Mouse (Mus musculus): ENCODE measurements at regions not wholly inside any gene's neighbourhood (a gene's known extent, or its start where the extent isn't known, plus 50 kb on each side); places are given as distances from the start of the nearest gene placed in this dataset.

- 63% methylated on average over 9 of the region's 9 CpGs for WGBS
- DNase-seq (ENCODE audit: low read depth, low spot score): no peak
Observed at GRCm38 (mm10) chr8:91976900-91977585, 175.2 kb upstream of the Irx3 start.

GRCm38 (mm10) chr8:91975460-91975859 lies 173.6 kb upstream of the Irx3 start:
- DNase-seq (ENCODE audit: low read depth, low spot score): no peak
- 88% methylated on average over 2 of the region's 2 CpGs for WGBS

GRCm38 (mm10) chr8:91974636-91975035 lies 172.8 kb upstream of the Irx3 start:
- no peak for DNase-seq (ENCODE audit: low read depth, low spot score)
- WGBS: 77% methylated on average over 3 of the region's 3 CpGs

- WGBS: 20% methylated on average over 18 of the region's 18 CpGs
- peak; percentile 40 for DNase-seq (ENCODE audit: low read depth, low spot score)
Observed at GRCm38 (mm10) chr8:91973951-91974439, 172.1 kb upstream of the Irx3 start.

- no peak for DNase-seq (ENCODE audit: low read depth, low spot score)
- WGBS: 31% methylated on average over 16 of the region's 16 CpGs
Observed at GRCm38 (mm10) chr8:91967407-91967806, 165.5 kb upstream of the Irx3 start.

- no peak for DNase-seq (ENCODE audit: low read depth, low spot score)
- WGBS: 33% methylated on average over 19 of the region's 19 CpGs
Observed at GRCm38 (mm10) chr8:91966891-91967370, 165.1 kb upstream of the Irx3 start.

- 62% methylated on average over 5 of the region's 5 CpGs for WGBS
- no peak for DNase-seq (ENCODE audit: low read depth, low spot score)
Observed at GRCm38 (mm10) chr8:91961696-91962095, 159.8 kb upstream of the Irx3 start.

- WGBS: 46% methylated on average over 6 of the region's 6 CpGs
- no peak for DNase-seq (ENCODE audit: low read depth, low spot score)
Observed at GRCm38 (mm10) chr8:91955170-91955569, 153.3 kb upstream of the Irx3 start.

GRCm38 (mm10) chr8:91952981-91953380 lies 151.1 kb upstream of the Irx3 start:
- 82% methylated on average over 4 of the region's 4 CpGs for WGBS

GRCm38 (mm10) chr8:91949110-91949509 lies 147.2 kb upstream of the Irx3 start:
- WGBS: 60% methylated on average over 9 of the region's 9 CpGs
- no peak for DNase-seq (ENCODE audit: low read depth, low spot score)

More at GRCm38 (mm10) chr8:91952981-91953380, 151.1 kb upstream of the Irx3 start:
- DNase-seq (ENCODE audit: low read depth, low spot score): no peak

- no peak for DNase-seq (ENCODE audit: low read depth, low spot score)
- 73% methylated on average over 18 of the region's 18 CpGs for WGBS
Observed at GRCm38 (mm10) chr8:91948173-91948940, 146.5 kb upstream of the Irx3 start.

GRCm38 (mm10) chr8:91941005-91941404 lies 139.1 kb upstream of the Irx3 start:
- DNase-seq (ENCODE audit: low read depth, low spot score): no peak
- 61% methylated on average over 5 of the region's 5 CpGs for WGBS

GRCm38 (mm10) chr8:91937227-91937626 lies 135.4 kb upstream of the Irx3 start:
- DNase-seq (ENCODE audit: low read depth, low spot score): no peak

GRCm38 (mm10) chr8:91930520-91930919 lies 128.7 kb upstream of the Irx3 start:
- DNase-seq (ENCODE audit: low read depth, low spot score): no peak
- WGBS: 74% methylated on average over 4 of the region's 4 CpGs

More at GRCm38 (mm10) chr8:91937227-91937626, 135.4 kb upstream of the Irx3 start:
- 26% methylated on average over 2 of the region's 2 CpGs for WGBS

GRCm38 (mm10) chr8:91925968-91926524 lies 124.2 kb upstream of the Irx3 start:
- DNase-seq (ENCODE audit: low read depth, low spot score): no peak
- 76% methylated on average over 8 of the region's 8 CpGs for WGBS

GRCm38 (mm10) chr8:91924152-91924551 lies 122.3 kb upstream of the Irx3 start:
- WGBS: 87% methylated on average over 4 of the region's 4 CpGs
- no peak for DNase-seq (ENCODE audit: low read depth, low spot score)

GRCm38 (mm10) chr8:91922211-91922874 lies 120.5 kb upstream of the Irx3 start:
- no peak for DNase-seq (ENCODE audit: low read depth, low spot score)
- WGBS: 70% methylated on average over 3 of the region's 3 CpGs

- 88% methylated on average over 5 of the region's 5 CpGs for WGBS
- no peak for DNase-seq (ENCODE audit: low read depth, low spot score)
Observed at GRCm38 (mm10) chr8:91917834-91918233, 116.0 kb upstream of the Irx3 start.

- 78% methylated on average over 5 of the region's 5 CpGs for WGBS
Observed at GRCm38 (mm10) chr8:91913971-91914370, 112.1 kb upstream of the Irx3 start.

GRCm38 (mm10) chr8:91913121-91913520 lies 111.3 kb upstream of the Irx3 start:
- no peak for DNase-seq (ENCODE audit: low read depth, low spot score)
- 73% methylated on average over 6 of the region's 6 CpGs for WGBS

More at GRCm38 (mm10) chr8:91913971-91914370, 112.1 kb upstream of the Irx3 start:
- DNase-seq (ENCODE audit: low read depth, low spot score): no peak
